Mouse (Mus musculus): ENCODE measurements around the gene Fgd2.
"Not testable (repeated sequence)": the region's sequence is repeated elsewhere in the genome, so short reads cannot be mapped to it uniquely, and the experiment has no call there.

Fgd2 gene

GRCm38 (mm10) chr17:29368726-29369125 lies 8.0 kb downstream of the Fgd2 start:
- DNase-seq, result no peak

- peak; percentile 83 to 90 for DNase-seq
Measured at GRCm38 (mm10) chr17:29370984-29371723, 10.4 kb downstream of the Fgd2 start.

- DNase-seq, result peak in 1 of 2 experiments; percentile 11
Measured at GRCm38 (mm10) chr17:29375871-29376270, 15.2 kb downstream of the Fgd2 start.

- DNase-seq, result no peak
Measured at GRCm38 (mm10) chr17:29378056-29378455, 17.3 kb downstream of the Fgd2 start.

GRCm38 (mm10) chr17:29380241-29380640 lies 19.5 kb downstream of the Fgd2 start:
- DNase-seq, result no peak

- peak; percentile 47 to 75 for DNase-seq
Measured at GRCm38 (mm10) chr17:29381472-29381871, 20.8 kb downstream of the Fgd2 start.

GRCm38 (mm10) chr17:29382417-29382816 lies 21.7 kb downstream of the Fgd2 start:
- no peak for DNase-seq

- DNase-seq, result no peak
Measured at GRCm38 (mm10) chr17:29383923-29384322, 23.2 kb downstream of the Fgd2 start.

- DNase-seq, result no peak
Measured at GRCm38 (mm10) chr17:29384850-29385438, 24.2 kb downstream of the Fgd2 start.

- DNase-seq, result no peak
Measured at GRCm38 (mm10) chr17:29385746-29386145, 25.0 kb downstream of the Fgd2 start.

GRCm38 (mm10) chr17:29388978-29389377 lies 28.3 kb downstream of the Fgd2 start:
- no peak for DNase-seq

- DNase-seq, result no peak
Measured at GRCm38 (mm10) chr17:29391280-29391679, 30.6 kb downstream of the Fgd2 start.

GRCm38 (mm10) chr17:29393335-29394089 lies 32.8 kb downstream of the Fgd2 start:
- DNase-seq, result peak; percentile 60 to 64

- DNase-seq, result peak; percentile 55 to 57
Measured at GRCm38 (mm10) chr17:29394106-29394760, 33.5 kb downstream of the Fgd2 start.

- DNase-seq, result not testable (repeated sequence)
Measured at GRCm38 (mm10) chr17:29394761-29395160, 34.0 kb downstream of the Fgd2 start.

- DNase-seq, result peak; percentile 71 to 77
Measured at GRCm38 (mm10) chr17:29395381-29395780, 34.7 kb downstream of the Fgd2 start.

- no peak for DNase-seq
Measured at GRCm38 (mm10) chr17:29396056-29396799, 35.5 kb downstream of the Fgd2 start.

- peak; percentile 65 to 81 for DNase-seq
Measured at GRCm38 (mm10) chr17:29396821-29397242, 36.1 kb downstream of the Fgd2 start.

- peak; percentile 70 to 76 for DNase-seq
Measured at GRCm38 (mm10) chr17:29397480-29398433, 37.0 kb downstream of the Fgd2 start.

GRCm38 (mm10) chr17:29398434-29399026 lies 37.8 kb downstream of the Fgd2 start:
- no peak for DNase-seq
